ENCODE assay signal across 15 mouse cellular contexts in the genomic region with DNA sequence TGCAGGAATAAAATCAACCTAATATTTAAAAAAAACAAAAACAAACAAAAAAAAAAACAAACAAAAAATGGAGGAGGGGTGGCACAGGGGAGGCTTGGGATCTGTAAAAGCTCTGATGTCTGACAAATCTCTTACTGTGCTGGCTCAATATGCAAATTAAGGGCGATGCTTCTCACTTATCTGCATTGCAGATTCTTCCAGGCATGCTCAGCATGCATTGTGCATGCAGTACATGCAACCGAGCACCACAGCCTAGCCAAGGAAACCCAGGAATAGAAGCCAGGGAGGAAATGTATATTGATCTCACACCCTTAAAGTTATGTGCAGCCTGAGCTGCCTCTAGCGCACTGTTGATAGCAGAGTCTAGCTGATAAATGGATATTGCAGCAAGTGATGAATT. TPM values are rescaled to one million over a fixed set of nuclear protein-coding genes. Genes with fewer than 3 reads are reported as not detected.
DNase-seq lines count a peak whose midpoint lies in the region; ATAC-seq and TF ChIP-seq lines count a peak whose summit lies in the region.
"Had no signal": no experiment of that assay in that cellular context is flagged by ENCODE, and none has a peak within 500 bp of the region (broad histone marks: within the 10 kb centered on the region; RNA-seq: fewer than 3 reads in every experiment).

No protein-coding gene starts in this region.

- CTCF ChIA-PET in Patski (lab: Charles Lee) = interaction anchor here (2.1 kb wide), 1 partner anchor 16 kb away, joined by 4 read pairs; no protein-coding TSS in a partner anchor

- POLR2A ChIA-PET in Patski (lab: Charles Lee) = interaction anchor here (1.1 kb wide), 1 partner anchor 87 kb away, joined by 3 read pairs; no protein-coding TSS in a partner anchor

- no peak overlapping the region for H3K27ac ChIP-seq in heart, embryonic 12.5 days (ENCODE audit: poor library complexity, severe bottlenecking)
- no peak overlapping the region for H3K27ac ChIP-seq in forebrain, embryonic 13.5 days
- no peak overlapping the region for H3K27ac ChIP-seq in midbrain, embryonic 12.5 days (replicated peaks)
- H3K27ac ChIP-seq: liver, embryonic 14.5 days had no signal

- ATAC-seq in heart, embryonic 12.5 days (ENCODE audit: insufficient number of reproducible peaks, low FRiP score) = no peak
- peak; percentile 44 for ATAC-seq in Patski
- peak; percentile 93 for ATAC-seq in forebrain, embryonic 13.5 days
- peak; percentile 94 for ATAC-seq in midbrain, embryonic 12.5 days (ENCODE audit: low FRiP score, low read depth)

- H3K4me2 ChIP-seq in heart, embryonic 12.5 days = peak overlapping the region; percentile 52; the same call in 1 of the 2 replicates
- H3K4me2 ChIP-seq in forebrain, embryonic 13.5 days = peak overlapping the region; percentile 50
- H3K4me2 ChIP-seq in midbrain, embryonic 12.5 days (replicated peaks) = peak overlapping the region; percentile 38; the same call in 1 of the 2 replicates

- no peaks in the 10 kb centered on the region for H3K9me3 ChIP-seq in heart, embryonic 12.5 days (replicated peaks)
- H3K9me3 ChIP-seq in forebrain, embryonic 13.5 days (replicated peaks) = no peaks in the 10 kb centered on the region
- no peaks in the 10 kb centered on the region for H3K9me3 ChIP-seq in midbrain, embryonic 12.5 days

- TF ChIP-seq CTCF in Patski (IDR thresholded peaks at IDR 0.05) = no peak

- no peaks in the 10 kb centered on the region for H3K27me3 ChIP-seq in heart, embryonic 12.5 days (replicated peaks)
- no peaks in the 10 kb centered on the region for H3K27me3 ChIP-seq in Patski
- H3K27me3 ChIP-seq in forebrain, embryonic 13.5 days = no peaks in the 10 kb centered on the region
- no peaks in the 10 kb centered on the region for H3K27me3 ChIP-seq in midbrain, embryonic 12.5 days

- H3K9ac ChIP-seq in heart, embryonic 12.5 days = no peak overlapping the region
- H3K9ac ChIP-seq in forebrain, embryonic 13.5 days = no peak overlapping the region
- H3K9ac ChIP-seq in midbrain, embryonic 12.5 days (replicated peaks) = no peak overlapping the region
- H3K9ac ChIP-seq: liver, embryonic 14.5 days had no signal

- H3K4me1 ChIP-seq in heart, embryonic 12.5 days (replicated peaks) = peaks cover 13% of the 10 kb centered on the region
- H3K4me1 ChIP-seq in forebrain, embryonic 13.5 days = peaks cover 13% of the 10 kb centered on the region
- peaks cover 13% of the 10 kb centered on the region for H3K4me1 ChIP-seq in midbrain, embryonic 12.5 days

- DNase-seq in heart, adult 8-10 months (ENCODE audit: low spot score) = no peak
- DNase-seq in Patski (ENCODE audit: low read depth, low spot score) = no peak
- no peak for DNase-seq in testis, postnatal 10 days (ENCODE audit: low spot score)
- no peak for DNase-seq in right cerebral cortex, postnatal 25 days
- DNase-seq in left cerebral cortex, postnatal 25 days (ENCODE audit: low spot score in 2 of 2) = no peak
- DNase-seq: cerebellum, adult 9-11 months; heart, adult 11 months; kidney, adult 11 months had no signal

- H3K36me3 ChIP-seq in heart, embryonic 12.5 days = no peaks in the 10 kb centered on the region
- H3K36me3 ChIP-seq in forebrain, embryonic 13.5 days (ENCODE audit: poor library complexity, severe bottlenecking) = no peaks in the 10 kb centered on the region
- no peaks in the 10 kb centered on the region for H3K36me3 ChIP-seq in midbrain, embryonic 12.5 days

- intact Hi-C loops in left cerebral cortex, postnatal 25 days (cut with DNase I) = no loop called here

- 27% methylated on average over 3 of the region's 3 CpGs for WGBS in heart, embryonic 12.5 days
- 34% methylated on average over 3 of the region's 3 CpGs for WGBS in forebrain, embryonic 13.5 days
- 31% methylated on average over 3 of the region's 3 CpGs for WGBS in midbrain, embryonic 12.5 days

- in situ Hi-C loops in Patski (cut with MboI; ENCODE audit: low pct_unique_long_range_greater_than_20kb) = no loop called here

- H3K4me3 ChIP-seq in heart, embryonic 12.5 days = no peak overlapping the region
- H3K4me3 ChIP-seq in forebrain, embryonic 13.5 days = no peak overlapping the region
- no peak overlapping the region for H3K4me3 ChIP-seq in midbrain, embryonic 12.5 days
- H3K4me3 ChIP-seq: erythroblast, embryonic 14.5 days had no signal

RNA-seq across cellular contexts. Expression of a gene that starts 51.3 kb away (rescaled TPM):
- 2.6 and 3.1 TPM in 2 replicates for polyA plus RNA-seq in heart, embryonic 12.5 days (2016; fragmentation: Nextera tagmentation; extraction: Ambion mirVana)
- not detected for total RNA-seq in heart, adult 8-10 months (2022)
- polyA plus RNA-seq in Patski (2021) = not detected
- 0.17 and 0.24 TPM in 2 replicates for polyA plus RNA-seq in forebrain, embryonic 13.5 days (2015; fragmentation: Nextera tagmentation; extraction: Ambion mirVana)
- polyA plus RNA-seq in midbrain, embryonic 12.5 days (2016; fragmentation: Nextera tagmentation; extraction: Ambion mirVana) = 0.15 and 0.17 TPM in 2 replicates
- total RNA-seq in left cerebral cortex, postnatal 25 days (2021) = 1 to 10 TPM; 8.7 to 9.1 TPM
- total RNA-seq: adrenal gland, postnatal 4 days; megakaryocyte-erythroid progenitor cell, adult 5-6 weeks had no signal
- polyA plus RNA-seq: erythroblast, embryonic 14.5 days; liver, embryonic 14.5 days had no signal
